Mouse (Mus musculus) liver, embryonic 14.5 days (tissue): ENCODE results near the gene Ppp4r4.
"Not testable (repeated sequence)": the region's sequence is repeated elsewhere in the genome, so short reads cannot be mapped to it uniquely, and the experiment has no call there.

Experiments
- CTCF ChIP-seq: IDR thresholded peaks from 2 replicates; pipeline ENCODE4 v1.5.1; 2016; ENCODE audit warnings: antibody characterized with exemption, low read depth, control low read depth
- EP300 ChIP-seq: IDR thresholded peaks from 2 replicates; pipeline ENCODE4 v1.6.1; 2016; ENCODE audit warnings: antibody characterized with exemption, low read depth

DNA sequence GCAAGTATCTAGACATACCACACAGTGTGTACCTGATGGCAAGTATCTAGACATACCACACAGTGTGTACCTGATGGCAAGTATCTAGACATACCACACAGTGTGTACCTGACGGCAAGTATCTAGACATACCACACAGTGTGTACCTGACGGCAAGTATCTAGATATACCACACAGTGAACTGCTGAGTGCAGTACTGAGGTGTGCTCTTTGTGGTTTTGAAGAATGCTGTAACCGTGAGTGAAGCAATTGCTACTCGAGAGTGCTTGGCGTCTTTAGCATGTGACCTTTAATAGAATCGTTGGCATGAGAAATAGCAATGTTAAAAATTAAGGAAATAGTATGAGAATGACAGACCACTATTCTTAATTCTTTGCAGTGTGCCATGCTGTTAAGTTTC is 46.1 kb downstream of the Ppp4r4 start:
- not testable (repeated sequence) for TF ChIP-seq CTCF, EP300
